ENCODE assay signal across 8 mouse cellular contexts in the genomic region with DNA sequence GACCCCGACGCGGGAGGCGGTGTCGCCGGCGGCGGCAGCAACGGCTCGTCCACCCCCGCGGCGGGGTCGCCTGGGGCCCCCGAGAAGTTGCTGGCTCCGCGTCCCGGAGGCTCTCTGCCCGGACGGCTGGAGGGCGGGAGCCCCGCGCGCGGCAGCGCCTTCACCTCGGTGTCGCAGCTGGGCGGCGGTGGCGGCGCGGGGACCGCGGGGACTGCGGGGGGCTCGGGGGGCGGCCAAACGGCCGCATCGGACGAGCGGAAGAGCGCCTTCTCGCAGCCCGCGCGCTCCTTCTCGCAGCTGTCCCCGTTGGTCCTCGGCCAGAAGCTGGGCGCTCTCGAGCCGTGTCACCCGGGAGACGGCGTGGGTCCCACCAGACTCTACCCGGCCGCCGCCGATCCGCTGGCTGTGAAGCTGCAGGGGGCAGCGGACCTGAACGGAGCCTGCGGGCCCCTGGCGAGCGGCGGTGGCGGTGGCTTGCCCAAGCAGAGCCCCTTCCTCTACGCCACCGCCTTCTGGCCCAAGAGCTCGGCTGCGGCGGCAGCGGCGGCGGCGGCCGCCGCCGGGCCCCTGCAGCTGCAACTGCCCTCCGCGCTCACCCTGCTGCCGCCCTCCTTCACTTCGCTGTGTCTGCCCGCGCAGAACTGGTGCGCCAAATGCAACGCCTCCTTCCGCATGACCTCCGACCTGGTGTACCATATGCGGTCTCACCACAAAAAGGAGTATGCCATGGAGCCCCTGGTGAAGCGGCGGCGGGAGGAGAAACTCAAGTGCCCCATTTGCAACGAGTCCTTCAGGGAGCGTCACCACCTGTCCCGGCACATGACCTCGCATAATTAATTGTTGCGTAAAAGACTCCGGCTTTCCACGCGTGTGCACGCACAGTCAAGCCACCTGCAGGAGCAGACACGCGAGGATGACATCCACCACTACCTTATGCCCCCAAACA. TPM values are rescaled to one million over a fixed set of nuclear protein-coding genes. Genes with fewer than 3 reads are reported as not detected.
DNase-seq lines count a peak whose midpoint lies in the region; ATAC-seq and TF ChIP-seq lines count a peak whose summit lies in the region.

No protein-coding gene starts in this region.

- peak overlapping the region; percentile 59 for H3K9ac ChIP-seq in heart, embryonic 14.5 days (ENCODE audit: low read length)
- H3K9ac ChIP-seq in limb, embryonic 14.5 days (ENCODE audit: low read depth, low read length, severe bottlenecking): peak overlapping the region; percentile 53
- H3K9ac ChIP-seq in neural tube, embryonic 12.5 days: peak overlapping the region; percentile 79

- peak overlapping the region; percentile 91 for H3K4me3 ChIP-seq in testis, adult 2 months (ENCODE audit: control insufficient read depth, low read depth, low read length)
- H3K4me3 ChIP-seq in heart, embryonic 14.5 days (ENCODE audit: control insufficient read depth in 1 of 2, insufficient read depth in 1 of 2, low read depth in 1 of 2, low read length in 2 of 2): peak overlapping the region; percentile 55 to 57
- H3K4me3 ChIP-seq in limb, embryonic 14.5 days (replicated peaks; ENCODE audit: low read length): peak overlapping the region; percentile 58
- H3K4me3 ChIP-seq in neural tube, embryonic 12.5 days: peak overlapping the region; percentile 62

- H3K4me1 ChIP-seq in testis, adult 2 months (ENCODE audit: control insufficient read depth, insufficient read depth, low read length): peaks cover 22% of the 10 kb centered on the region
- H3K4me1 ChIP-seq in heart, embryonic 14.5 days (ENCODE audit: control insufficient read depth in 2 of 2, insufficient read depth in 2 of 2, low read length in 2 of 2): peaks cover 9 to 18% of the 10 kb centered on the region in 2 experiments; a peak in 3 of 4 replicates
- H3K4me1 ChIP-seq in limb, embryonic 14.5 days (ENCODE audit: control insufficient read depth, insufficient read depth, low read length): peaks cover 13% of the 10 kb centered on the region; the same call in 1 of the 2 replicates
- H3K4me1 ChIP-seq in neural tube, embryonic 12.5 days: peaks cover 36% of the 10 kb centered on the region

- no peak overlapping the region for H3K27ac ChIP-seq in testis, adult 2 months (ENCODE audit: control insufficient read depth, insufficient read depth, low read depth, low read length)
- no peak overlapping the region for H3K27ac ChIP-seq in heart, embryonic 14.5 days (replicated peaks in 1 of 2; ENCODE audit: control insufficient read depth in 1 of 2, insufficient read depth in 1 of 2, low read depth in 2 of 2, low read length in 2 of 2)
- H3K27ac ChIP-seq in limb, embryonic 14.5 days (replicated peaks; ENCODE audit: low read depth, low read length): no peak overlapping the region
- H3K27ac ChIP-seq in neural tube, embryonic 12.5 days: peak overlapping the region; percentile 53; the same call in 1 of the 2 replicates

- peak overlapping the region; percentile 97 for H3K4me2 ChIP-seq in heart, embryonic 14.5 days (ENCODE audit: low read length)
- H3K4me2 ChIP-seq in limb, embryonic 14.5 days (replicated peaks; ENCODE audit: low read depth, low read length, severe bottlenecking): peak overlapping the region; percentile 92
- peak overlapping the region; percentile 99 for H3K4me2 ChIP-seq in neural tube, embryonic 12.5 days (replicated peaks)

- no peaks in the 10 kb centered on the region for H3K36me3 ChIP-seq in testis, adult 2 months (ENCODE audit: control insufficient read depth, insufficient read depth, low read length)
- no peaks in the 10 kb centered on the region for H3K36me3 ChIP-seq in heart, embryonic 14.5 days (ENCODE audit: control insufficient read depth, insufficient read depth, low read length)
- no peaks in the 10 kb centered on the region for H3K36me3 ChIP-seq in limb, embryonic 14.5 days (ENCODE audit: control insufficient read depth, insufficient read depth, low read length)
- H3K36me3 ChIP-seq in neural tube, embryonic 12.5 days: no peaks in the 10 kb centered on the region

- DNase-seq in adrenal gland, adult 2 months: peak; percentile 48
- DNase-seq in adrenal gland, adult 8-10 months: no peak
- DNase-seq in testis, postnatal 10 days (ENCODE audit: low spot score): no peak
- no peak for DNase-seq in limb, embryonic 14.5 days (ENCODE audit: low spot score)
- DNase-seq in ovary, adult 18-20 months (ENCODE audit: low spot score): no peak

- TF ChIP-seq POLR2A in testis, adult 2 months (IDR thresholded peaks at IDR 0.05; ENCODE audit: control insufficient read depth, low read depth, low read length): no peak
- TF ChIP-seq POLR2A in limb, embryonic 14.5 days (IDR thresholded peaks at IDR 0.05; ENCODE audit: borderline replicate concordance, extremely low read depth, insufficient read depth, insufficient read length): no peak

- WGBS in heart, embryonic 14.5 days: under 1% methylated on average over 87 of the region's 106 CpGs
- WGBS in limb, embryonic 14.5 days: under 1% methylated on average over 50 of the region's 106 CpGs
- WGBS in neural tube, embryonic 12.5 days: under 1% methylated on average over 101 of the region's 106 CpGs

- no peaks in the 10 kb centered on the region for H3K9me3 ChIP-seq in heart, embryonic 14.5 days (ENCODE audit: control insufficient read depth, low read length)
- no peaks in the 10 kb centered on the region for H3K9me3 ChIP-seq in limb, embryonic 14.5 days (ENCODE audit: control insufficient read depth, low read length)
- H3K9me3 ChIP-seq in neural tube, embryonic 12.5 days: no peaks in the 10 kb centered on the region

- ATAC-seq in heart, embryonic 14.5 days (ENCODE audit: insufficient number of reproducible peaks, insufficient read depth, low FRiP score, low read depth): no peak
- ATAC-seq in limb, embryonic 14.5 days (ENCODE audit: low FRiP score, low read depth): peak; percentile 16; the same call in 1 of the 2 replicates
- peak; percentile 31 for ATAC-seq in neural tube, embryonic 12.5 days (ENCODE audit: low FRiP score, low read depth)

- peaks cover 10% of the 10 kb centered on the region; the same call in 1 of the 2 replicates for H3K27me3 ChIP-seq in testis, adult 2 months (ENCODE audit: control insufficient read depth, insufficient read depth, low read length)
- H3K27me3 ChIP-seq in heart, embryonic 14.5 days (ENCODE audit: control insufficient read depth, insufficient read depth, low read length): peaks cover 92% of the 10 kb centered on the region
- peaks cover 92% of the 10 kb centered on the region for H3K27me3 ChIP-seq in limb, embryonic 14.5 days (ENCODE audit: control insufficient read depth, insufficient read depth, low read length)
- peaks cover 62% of the 10 kb centered on the region for H3K27me3 ChIP-seq in neural tube, embryonic 12.5 days (replicated peaks)

- no peak for TF ChIP-seq CTCF in testis, adult 2 months (IDR thresholded peaks at IDR 0.05; ENCODE audit: control insufficient read depth, insufficient read depth, insufficient replicate concordance, low read depth, low read length)

RNA-seq across cellular contexts. Expression of gene Prdm8, which starts 19.1 kb away (rescaled TPM):
- total RNA-seq in adrenal gland, adult 2 months (2021): under 1 TPM; 0.09 to 0.24 TPM
- 0.09 and 0.12 TPM in 2 replicates for polyA plus RNA-seq in adrenal gland, adult 2 months (2012; rRNA removed)
- under 1 TPM in 3 of 4 experiments, not detected in 1; 0.11 to 0.15 (median 0.12) TPM for total RNA-seq in adrenal gland, adult 8-10 months (2022)
- polyA plus RNA-seq in testis, adult 2 months (2012; rRNA removed): 3.3 and 3.5 TPM in 2 replicates
- polyA plus RNA-seq in heart, embryonic 14.5 days (2014; fragmentation: Nextera tagmentation; extraction: Ambion mirVana): 0.05 and 0.09 TPM in 2 replicates
- 1.7 and 2.0 TPM in 2 replicates for polyA plus RNA-seq in limb, embryonic 14.5 days (2012; rRNA removed)
- polyA plus RNA-seq in limb, embryonic 14.5 days (2014; fragmentation: Nextera tagmentation; extraction: Ambion mirVana): 0.54 and 0.58 TPM in 2 replicates
- polyA plus RNA-seq in neural tube, embryonic 12.5 days (2016; fragmentation: Nextera tagmentation; extraction: Ambion mirVana): 5.2 and 6.0 TPM in 2 replicates
